Mouse (Mus musculus): ENCODE measurements around the gene Uck1. TPM values are rescaled to one million over a fixed set of nuclear protein-coding genes. Genes with fewer than 3 reads are reported as not detected.

The Uck1 gene
- polyA plus RNA-seq, 1 experiment from 2014 or later = 74.0 TPM

- H3K4me2 ChIP-seq (replicated peaks) = peak within 1 kb of the TSS; percentile 88
- peak; percentile 92 for ATAC-seq (ENCODE audit: low FRiP score, low read depth)
- WGBS = under 1% methylated on average over 54 of the region's 54 CpGs
- H3K36me3 ChIP-seq = peaks cover 36% of the 10 kb centered on the region
- H3K4me1 ChIP-seq = peaks cover 16% of the 10 kb centered on the region
- no peaks in the 10 kb centered on the region for H3K9me3 ChIP-seq
- peak within 1 kb of the TSS; percentile 74 for H3K9ac ChIP-seq
- H3K27me3 ChIP-seq (replicated peaks) = no peaks in the 10 kb centered on the region
- peak within 1 kb of the TSS; percentile 51; the same call in 1 of the 2 replicates for H3K27ac ChIP-seq
- H3K4me3 ChIP-seq = peak within 1 kb of the TSS; percentile 62
Measured at GRCm38 (mm10) chr2:32235886-32236759, 23.8 kb downstream of the Uck1 start, which contains the start of gene Pomt1. Pomt1 (plus strand) TSS chr2:32236590.

GRCm38 (mm10) chr2:32235433-32235832, 24.5 kb downstream of the Uck1 start:
- H3K9me3 ChIP-seq = no peaks in the 10 kb centered on the region
- H3K9ac ChIP-seq = peak overlapping the region; percentile 74
- H3K4me3 ChIP-seq = peak overlapping the region; percentile 62
- WGBS = 35% methylated on average over 7 of the region's 7 CpGs
- ATAC-seq (ENCODE audit: low FRiP score, low read depth) = no peak
- H3K4me1 ChIP-seq = peaks cover 16% of the 10 kb centered on the region
- H3K27ac ChIP-seq = no peak overlapping the region
- H3K27me3 ChIP-seq (replicated peaks) = no peaks in the 10 kb centered on the region
- peaks cover 43% of the 10 kb centered on the region for H3K36me3 ChIP-seq
- H3K4me2 ChIP-seq (replicated peaks) = peak overlapping the region; percentile 88

DNA sequence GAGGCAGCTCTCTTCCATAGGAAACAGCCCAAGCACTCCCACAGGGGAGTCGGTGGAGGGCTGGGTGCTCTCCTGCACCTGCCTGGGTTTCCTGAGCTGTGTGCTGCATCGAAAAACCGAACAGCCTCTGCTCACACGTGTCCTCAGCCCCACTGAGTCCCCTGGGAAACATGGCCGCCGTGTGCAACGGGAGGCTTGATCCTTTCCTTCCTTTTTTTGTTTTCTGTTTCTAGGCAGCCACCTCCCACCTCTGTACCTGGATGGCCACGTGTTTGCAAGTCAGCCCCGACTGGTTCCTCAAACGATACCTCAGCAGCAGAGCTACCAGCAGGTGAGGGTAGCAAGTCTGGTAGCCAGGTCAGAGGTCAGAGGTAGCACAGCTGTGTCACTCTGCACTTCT, 37.9 kb downstream of the Uck1 start:
- Histone ChIP-seq H3K4me2 (replicated peaks) (no peak overlapping the region), H3K36me3 (peaks cover 100% of the 10 kb centered on the region), H3K4me3 (no peak overlapping the region), H3K27me3 (replicated peaks) (no peaks in the 10 kb centered on the region), H3K9ac (no peak overlapping the region), H3K27ac (no peak overlapping the region), H3K4me1 (no peaks in the 10 kb centered on the region), H3K9me3 (no peaks in the 10 kb centered on the region)
- WGBS = 91% methylated on average over 10 of the region's 10 CpGs
- ATAC-seq (ENCODE audit: low FRiP score, low read depth) = no peak

GRCm38 (mm10) chr2:32221577-32221976, 38.4 kb downstream of the Uck1 start:
- WGBS = 92% methylated on average over 7 of the region's 7 CpGs
- Histone ChIP-seq H3K9ac (no peak overlapping the region), H3K9me3 (no peaks in the 10 kb centered on the region), H3K4me2 (replicated peaks) (no peak overlapping the region), H3K36me3 (peaks cover 100% of the 10 kb centered on the region), H3K4me1 (no peaks in the 10 kb centered on the region), H3K27me3 (replicated peaks) (no peaks in the 10 kb centered on the region), H3K4me3 (no peak overlapping the region), H3K27ac (no peak overlapping the region)
- no peak for ATAC-seq (ENCODE audit: low FRiP score, low read depth)

- H3K9me3 ChIP-seq = no peaks in the 10 kb centered on the region
- ATAC-seq (ENCODE audit: low FRiP score, low read depth) = no peak
- no peak overlapping the region for H3K27ac ChIP-seq
- no peak overlapping the region for H3K9ac ChIP-seq
- no peaks in the 10 kb centered on the region for H3K4me1 ChIP-seq
- peaks cover 100% of the 10 kb centered on the region for H3K36me3 ChIP-seq
- no peaks in the 10 kb centered on the region for H3K27me3 ChIP-seq (replicated peaks)
- no peak overlapping the region for H3K4me3 ChIP-seq
- WGBS = 91% methylated on average over 10 of the region's 10 CpGs
- H3K4me2 ChIP-seq (replicated peaks) = no peak overlapping the region
Measured at GRCm38 (mm10) chr2:32220969-32221368, 39.0 kb downstream of the Uck1 start.

DNA sequence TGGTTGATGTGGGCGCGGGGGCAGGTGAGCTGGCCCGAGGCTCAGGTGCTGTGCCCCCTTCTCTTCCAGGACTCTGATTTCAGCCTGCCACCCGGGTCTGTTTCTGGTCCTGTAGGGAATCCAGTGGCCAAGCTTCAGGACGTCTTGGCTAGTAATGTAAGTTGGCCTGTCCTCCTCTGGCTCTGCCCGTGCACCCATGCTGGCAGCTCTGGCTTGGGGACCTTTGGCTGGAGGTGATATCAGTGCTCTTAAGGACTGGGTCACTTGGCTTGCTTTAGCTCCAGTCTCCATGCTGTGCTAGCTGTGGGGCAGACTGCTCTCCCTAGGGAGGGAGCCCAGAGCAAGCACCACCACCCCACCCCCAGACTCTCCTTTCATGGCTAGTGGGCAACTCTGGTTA, 39.9 kb downstream of the Uck1 start:
- 94% methylated on average over 6 of the region's 6 CpGs for WGBS

DNA sequence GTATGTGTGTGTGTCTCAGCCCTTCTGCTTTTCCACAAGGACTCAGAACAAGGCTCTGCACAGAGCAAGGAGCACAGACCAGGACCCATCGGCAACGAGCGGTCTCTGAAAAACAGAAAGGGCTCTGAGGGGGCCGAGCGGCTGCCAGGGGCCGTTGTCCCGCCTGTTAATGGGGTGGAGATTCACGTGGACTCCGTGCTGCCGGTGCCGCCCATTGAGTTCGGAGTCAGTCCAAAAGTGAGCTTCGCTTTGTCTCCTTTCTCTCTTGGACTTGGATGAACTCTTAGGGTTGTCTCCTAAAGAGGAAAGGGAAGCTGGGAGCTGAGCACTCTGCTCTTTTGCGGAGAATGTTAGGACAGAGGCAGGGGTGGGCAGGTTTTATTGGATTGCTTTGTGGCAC, 40.5 kb downstream of the Uck1 start:
- Histone ChIP-seq H3K4me3 (no peak overlapping the region), H3K27me3 (replicated peaks) (no peaks in the 10 kb centered on the region), H3K4me2 (replicated peaks) (no peak overlapping the region), H3K27ac (no peak overlapping the region), H3K4me1 (no peaks in the 10 kb centered on the region), H3K9ac (no peak overlapping the region), H3K36me3 (peaks cover 100% of the 10 kb centered on the region), H3K9me3 (no peaks in the 10 kb centered on the region)
- no peak for ATAC-seq (ENCODE audit: low FRiP score, low read depth)
- WGBS = 92% methylated on average over 14 of the region's 14 CpGs

More for the DNA sequence above, 39.9 kb downstream of the Uck1 start:
- H3K36me3 ChIP-seq = peaks cover 100% of the 10 kb centered on the region
- H3K4me2 ChIP-seq (replicated peaks) = no peak overlapping the region
- no peak overlapping the region for H3K27ac ChIP-seq
- no peaks in the 10 kb centered on the region for H3K9me3 ChIP-seq
- no peaks in the 10 kb centered on the region for H3K27me3 ChIP-seq (replicated peaks)
- H3K4me3 ChIP-seq = no peak overlapping the region
- H3K9ac ChIP-seq = no peak overlapping the region
- no peaks in the 10 kb centered on the region for H3K4me1 ChIP-seq
- no peak for ATAC-seq (ENCODE audit: low FRiP score, low read depth)

DNA sequence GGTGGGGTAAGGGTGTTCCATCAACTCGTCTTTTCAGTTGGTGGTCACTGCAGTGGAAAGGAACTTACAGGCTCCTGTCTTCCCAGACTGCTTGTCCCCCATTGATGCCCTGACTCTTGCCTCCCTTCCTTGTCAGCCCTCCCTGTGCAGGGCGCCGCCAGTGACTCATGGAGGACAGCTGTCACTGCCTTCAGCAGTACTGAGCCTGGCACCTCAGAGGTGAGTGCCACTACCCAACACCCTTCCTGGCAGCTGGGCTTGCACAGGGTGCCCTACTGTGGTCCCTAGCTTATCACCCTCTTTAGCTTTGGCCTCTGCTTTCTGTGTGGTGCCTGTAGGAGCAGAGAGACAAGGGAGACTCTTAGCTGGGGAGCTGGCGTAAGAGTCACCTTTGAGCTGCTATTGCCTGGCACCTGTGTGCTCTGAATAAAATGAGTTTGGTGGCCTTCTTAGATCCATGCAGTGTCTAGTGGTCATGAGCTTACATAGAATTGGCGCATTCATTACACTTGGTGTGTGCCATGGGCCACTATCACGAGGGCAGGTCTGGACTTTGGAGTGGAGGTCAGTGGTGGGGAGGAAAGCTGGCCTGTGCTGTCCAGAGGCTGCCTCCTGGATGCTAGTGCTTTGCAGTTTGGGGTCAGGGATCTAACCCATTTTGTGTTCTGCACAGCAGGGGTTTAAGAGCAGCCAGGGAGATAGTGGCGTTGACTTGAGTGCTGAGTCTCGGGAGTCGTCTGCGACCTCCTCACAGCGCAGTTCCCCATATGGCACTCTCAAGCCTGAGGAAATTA, 41.2 kb downstream of the Uck1 start:
- H3K4me3 ChIP-seq = no peak overlapping the region
- no peak for ATAC-seq (ENCODE audit: low FRiP score, low read depth)
- no peaks in the 10 kb centered on the region for H3K4me1 ChIP-seq
- H3K4me2 ChIP-seq (replicated peaks) = no peak overlapping the region
- 89% methylated on average over 11 of the region's 11 CpGs for WGBS
- no peak overlapping the region for H3K9ac ChIP-seq
- peaks cover 100% of the 10 kb centered on the region for H3K36me3 ChIP-seq
- no peak overlapping the region for H3K27ac ChIP-seq
- no peaks in the 10 kb centered on the region for H3K27me3 ChIP-seq (replicated peaks)
- no peaks in the 10 kb centered on the region for H3K9me3 ChIP-seq

DNA sequence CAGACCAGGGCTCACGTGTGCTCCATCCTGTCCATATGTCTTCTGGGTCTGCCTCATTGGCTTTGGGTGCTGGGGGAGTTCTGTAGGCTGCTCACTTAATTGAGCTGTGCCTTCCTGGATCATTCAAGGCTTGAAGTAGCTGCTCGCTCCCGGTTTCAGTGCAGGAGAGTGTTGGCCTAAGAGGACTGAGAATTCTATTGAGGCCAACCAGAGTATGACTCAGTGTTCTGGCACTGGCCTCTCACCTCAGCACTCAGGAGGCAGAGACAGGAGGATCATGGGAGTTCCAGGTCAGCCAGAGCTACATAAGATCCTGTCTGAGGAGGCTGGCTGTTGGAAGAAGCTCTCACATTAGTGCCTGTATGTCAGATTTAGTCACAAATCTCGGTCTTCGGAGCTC, 41.8 kb downstream of the Uck1 start:
- Histone ChIP-seq H3K27me3 (replicated peaks) (no peaks in the 10 kb centered on the region), H3K4me3 (no peak overlapping the region), H3K4me2 (replicated peaks) (no peak overlapping the region), H3K9ac (no peak overlapping the region), H3K36me3 (peaks cover 100% of the 10 kb centered on the region), H3K27ac (no peak overlapping the region), H3K4me1 (no peaks in the 10 kb centered on the region), H3K9me3 (no peaks in the 10 kb centered on the region)
- ATAC-seq (ENCODE audit: low FRiP score, low read depth) = no peak
- 91% methylated on average over 5 of the region's 5 CpGs for WGBS

GRCm38 (mm10) chr2:32217656-32218055, 42.3 kb downstream of the Uck1 start:
- no peak overlapping the region for H3K4me3 ChIP-seq
- H3K27ac ChIP-seq = no peak overlapping the region
- peaks cover 100% of the 10 kb centered on the region for H3K36me3 ChIP-seq
- no peaks in the 10 kb centered on the region for H3K9me3 ChIP-seq
- H3K4me2 ChIP-seq (replicated peaks) = no peak overlapping the region
- no peaks in the 10 kb centered on the region for H3K27me3 ChIP-seq (replicated peaks)
- no peak for ATAC-seq (ENCODE audit: low FRiP score, low read depth)
- no peaks in the 10 kb centered on the region for H3K4me1 ChIP-seq
- no peak overlapping the region for H3K9ac ChIP-seq
- WGBS = 90% methylated on average over 8 of the region's 8 CpGs

- Histone ChIP-seq H3K4me2 (replicated peaks) (no peak overlapping the region), H3K27ac (no peak overlapping the region), H3K4me3 (no peak overlapping the region), H3K36me3 (peaks cover 100% of the 10 kb centered on the region), H3K9me3 (no peaks in the 10 kb centered on the region), H3K27me3 (replicated peaks) (no peaks in the 10 kb centered on the region), H3K9ac (no peak overlapping the region), H3K4me1 (no peaks in the 10 kb centered on the region)
- 86% methylated on average over 10 of the region's 10 CpGs for WGBS
- no peak for ATAC-seq (ENCODE audit: low FRiP score, low read depth)
Measured at GRCm38 (mm10) chr2:32216506-32216905, 43.5 kb downstream of the Uck1 start.

- 91% methylated on average over 10 of the region's 10 CpGs for WGBS
- H3K27ac ChIP-seq = no peak overlapping the region
- H3K9ac ChIP-seq = no peak overlapping the region
- ATAC-seq (ENCODE audit: low FRiP score, low read depth) = no peak
- H3K4me3 ChIP-seq = no peak overlapping the region
- H3K9me3 ChIP-seq = no peaks in the 10 kb centered on the region
- H3K4me2 ChIP-seq (replicated peaks) = no peak overlapping the region
- H3K36me3 ChIP-seq = peaks cover 100% of the 10 kb centered on the region
- no peaks in the 10 kb centered on the region for H3K27me3 ChIP-seq (replicated peaks)
- H3K4me1 ChIP-seq = no peaks in the 10 kb centered on the region
Measured at GRCm38 (mm10) chr2:32215576-32215975, 44.4 kb downstream of the Uck1 start.
